Mouse (Mus musculus) megakaryocyte, embryonic 14.5 days (primary cell): ENCODE data around the gene Sh2d6.

Experiments used
- FLI1 ChIP-seq: IDR thresholded peaks from 2 replicates; pipeline ENCODE4 v1.6.1; 2012; ENCODE audit warnings: low read length, inconsistent platforms, mixed read lengths
- GATA1 ChIP-seq: IDR thresholded peaks from 3 replicates; pipeline ENCODE4 v1.6.1; 2012; ENCODE audit warnings: mixed read lengths, low read length, inconsistent platforms, borderline replicate concordance

DNA sequence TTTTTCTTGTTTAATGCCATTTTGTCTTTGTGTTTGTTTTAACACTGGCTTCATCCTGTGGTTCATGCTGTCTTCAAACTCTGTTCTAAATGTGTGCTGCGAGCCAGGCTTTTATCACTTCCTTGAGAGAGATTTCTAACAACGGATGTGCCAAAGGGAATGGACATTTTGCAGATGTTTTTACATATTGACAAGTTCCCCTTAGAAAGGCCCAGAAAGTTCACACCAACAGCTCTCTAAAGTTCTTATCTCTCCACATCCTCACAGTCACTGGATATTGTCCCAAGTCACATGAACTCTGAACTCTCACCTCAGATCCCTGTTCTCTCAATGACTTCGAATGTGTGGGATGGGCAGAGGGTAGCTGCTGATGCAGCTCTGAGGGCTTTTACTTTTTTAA lies 30.4 kb downstream of the Sh2d6 start:
- TF ChIP-seq FLI1 = no peak
- no peak for TF ChIP-seq GATA1
